Mouse (Mus musculus) ES-E14 (cell line): ENCODE results near the gene Tmem268.

Experiments
- HCFC1 ChIP-seq: IDR thresholded peaks from 2 replicates; pipeline ENCODE4 v1.6.1; 2012; ENCODE audit warnings: low read length, inconsistent platforms, borderline replicate concordance; ENCODE audit not compliant: insufficient read depth
- MAFK ChIP-seq: IDR thresholded peaks from 2 replicates; pipeline ENCODE4 v1.6.1; 2014; ENCODE audit warnings: mild to moderate bottlenecking, low read depth, low read length, inconsistent platforms; ENCODE audit not compliant: insufficient read depth
- ZC3H11A ChIP-seq: IDR thresholded peaks from 2 replicates; pipeline ENCODE4 v1.6.1; 2012; ENCODE audit warnings: low read depth, mild to moderate bottlenecking, inconsistent platforms, low read length, borderline replicate concordance
- ZNF384 ChIP-seq: IDR thresholded peaks from 2 replicates; pipeline ENCODE4 v1.6.1; 2012; ENCODE audit warnings: low read depth, low read length, inconsistent platforms

DNA sequence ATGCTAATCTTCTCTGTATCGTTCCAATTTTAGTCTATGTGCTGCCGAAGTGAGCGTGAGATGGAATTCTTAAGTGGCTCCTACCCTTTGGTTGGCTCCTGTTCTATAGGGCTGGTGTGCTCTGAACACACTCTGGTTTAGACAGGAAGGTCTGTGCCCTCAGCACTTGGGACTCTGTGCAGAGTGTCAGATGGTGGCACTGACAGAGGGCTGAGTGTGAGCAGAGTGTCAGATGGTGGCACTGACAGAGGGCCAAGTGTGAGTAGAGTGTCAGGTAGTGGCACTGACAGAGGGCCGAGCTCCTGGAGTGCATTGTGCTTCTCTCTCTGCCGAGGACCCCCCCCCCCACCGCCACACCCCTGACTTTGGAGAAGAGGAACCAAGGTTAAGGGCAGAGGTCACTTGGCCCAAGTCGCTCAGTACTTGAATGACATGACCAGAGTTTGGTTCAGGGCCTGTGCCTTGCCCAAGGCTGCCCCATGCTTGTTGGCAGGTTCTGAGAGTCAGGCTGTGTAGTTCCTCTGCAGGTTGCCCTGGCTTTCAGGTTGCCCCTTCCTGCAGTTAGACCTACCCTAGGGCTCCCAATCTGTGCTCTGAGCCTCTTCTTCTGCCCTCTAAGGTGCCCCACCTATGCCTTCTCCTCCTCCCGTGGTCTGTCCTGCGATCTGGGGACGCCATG, 9.3 kb downstream of the Tmem268 start:
- no peak for TF ChIP-seq ZC3H11A
- no peak for TF ChIP-seq ZNF384
- TF ChIP-seq HCFC1 = no peak
- no peak for TF ChIP-seq MAFK
